Mouse (Mus musculus) 3T3-L1 (cell line): ENCODE results near the gene Abcb11.

Experiments
- DNase-seq: peaks from one replicate; pipeline ENCODE4 v3.0.0-alpha.2; 2015; ENCODE audit warnings: low read depth, low spot score

The Abcb11 gene

GRCm38 (mm10) chr2:69189222-69189621 lies 153.2 kb downstream of the Abcb11 start:
- DNase-seq: no peak

- DNase-seq: no peak
Observed at GRCm38 (mm10) chr2:69188732-69189131, 153.7 kb downstream of the Abcb11 start.
